Mouse (Mus musculus): Measurements from ENCODE around the gene Fam160b1. TPM values are rescaled to one million over a fixed set of nuclear protein-coding genes. Genes with fewer than 3 reads are reported as not detected.

Gene Fam160b1
- polyA plus RNA-seq, 1 experiment = 5.6 TPM

DNA sequence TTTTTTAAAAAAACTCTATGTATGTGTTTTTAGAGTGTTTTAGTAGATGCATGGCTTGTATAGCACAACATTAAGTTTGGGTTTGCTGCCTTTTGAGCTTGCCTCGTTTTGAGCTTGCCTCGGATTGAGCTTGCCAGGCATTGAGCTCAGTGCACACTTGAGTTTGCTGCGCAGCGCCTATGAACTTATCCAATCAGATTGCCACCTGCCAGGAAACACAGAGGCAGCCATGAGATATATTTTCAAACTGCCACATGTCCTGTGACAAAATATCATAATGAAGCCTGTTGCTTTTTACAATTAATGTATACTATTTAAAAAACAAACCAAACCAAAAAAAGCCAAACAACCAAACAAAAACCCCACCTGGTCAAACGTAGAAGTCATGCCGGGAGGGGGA lies 29.2 kb upstream of the Fam160b1 start:
- TF ChIP-seq GATA1 (IDR thresholded peaks at IDR 0.05; ENCODE audit: low read length) = no peak

DNA sequence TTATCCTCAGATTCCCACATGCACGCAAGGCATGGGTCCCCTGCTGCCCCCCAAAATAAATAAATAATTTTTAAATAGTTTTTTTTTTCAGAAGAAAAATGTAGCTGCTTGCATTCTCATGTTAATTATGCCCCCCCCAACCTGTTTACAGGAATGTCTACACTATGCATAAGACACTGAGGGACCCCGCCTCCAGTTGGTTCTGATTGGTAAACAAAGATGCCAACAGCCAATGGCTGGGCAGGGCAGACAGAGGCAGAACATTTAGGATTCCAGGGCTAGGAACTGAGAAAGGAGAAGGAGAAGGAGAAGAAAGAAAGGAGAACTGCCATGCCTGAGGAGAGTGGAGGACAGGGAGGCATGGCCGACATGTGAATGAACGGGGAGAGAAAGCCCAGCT lies 27.1 kb upstream of the Fam160b1 start:
- TF ChIP-seq GATA1 (IDR thresholded peaks at IDR 0.05; ENCODE audit: low read length) = no peak

DNA sequence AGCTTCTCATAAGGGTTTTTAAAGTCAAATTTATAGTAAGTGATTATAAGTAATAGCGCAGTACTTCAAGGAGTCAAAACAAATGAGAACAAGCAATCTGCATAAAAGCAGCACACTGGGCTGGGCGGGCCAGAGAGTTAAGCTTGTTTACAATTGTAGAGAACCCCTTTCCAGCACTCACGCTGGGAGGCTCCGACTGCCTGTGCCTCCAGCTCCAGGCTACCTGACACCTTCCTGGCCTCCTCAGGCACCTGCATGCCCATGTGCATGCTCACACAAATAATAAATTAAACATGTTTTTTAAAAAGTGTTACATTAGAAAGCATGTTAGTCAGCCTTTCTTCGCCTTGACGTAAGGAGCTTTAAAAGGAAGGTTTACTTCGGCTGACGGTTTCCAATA lies 25.3 kb upstream of the Fam160b1 start:
- no peak for TF ChIP-seq GATA1 (IDR thresholded peaks at IDR 0.05; ENCODE audit: low read length)

DNA sequence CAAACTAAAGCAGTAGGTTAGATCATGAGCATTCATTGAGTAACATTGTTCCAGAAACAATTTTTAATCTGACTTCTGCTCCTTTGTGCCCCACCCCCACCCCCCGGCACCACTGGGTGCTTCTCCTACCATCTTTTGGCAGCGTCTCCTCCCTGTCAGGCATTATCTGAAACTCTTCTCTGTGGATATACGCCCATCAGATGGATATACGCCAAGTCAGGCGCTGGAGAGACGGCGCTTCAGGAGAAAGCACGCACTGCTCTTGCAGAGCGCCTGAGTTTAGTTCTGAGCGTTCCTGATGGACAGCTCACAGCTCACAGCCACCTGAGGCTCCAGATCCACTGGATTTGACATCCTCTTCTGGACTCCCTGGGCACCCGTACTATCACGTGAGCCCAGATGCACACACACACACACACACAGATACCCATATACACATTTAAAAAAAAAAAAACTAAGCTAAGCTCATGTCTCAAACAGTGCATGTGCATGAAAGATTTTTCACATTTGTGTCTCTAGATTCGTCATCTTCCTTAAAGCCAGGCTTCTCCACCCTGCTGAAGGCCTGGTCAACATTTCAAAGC lies 21.1 kb upstream of the Fam160b1 start:
- TF ChIP-seq GATA1 (IDR thresholded peaks at IDR 0.05; ENCODE audit: low read length) = no peak

DNA sequence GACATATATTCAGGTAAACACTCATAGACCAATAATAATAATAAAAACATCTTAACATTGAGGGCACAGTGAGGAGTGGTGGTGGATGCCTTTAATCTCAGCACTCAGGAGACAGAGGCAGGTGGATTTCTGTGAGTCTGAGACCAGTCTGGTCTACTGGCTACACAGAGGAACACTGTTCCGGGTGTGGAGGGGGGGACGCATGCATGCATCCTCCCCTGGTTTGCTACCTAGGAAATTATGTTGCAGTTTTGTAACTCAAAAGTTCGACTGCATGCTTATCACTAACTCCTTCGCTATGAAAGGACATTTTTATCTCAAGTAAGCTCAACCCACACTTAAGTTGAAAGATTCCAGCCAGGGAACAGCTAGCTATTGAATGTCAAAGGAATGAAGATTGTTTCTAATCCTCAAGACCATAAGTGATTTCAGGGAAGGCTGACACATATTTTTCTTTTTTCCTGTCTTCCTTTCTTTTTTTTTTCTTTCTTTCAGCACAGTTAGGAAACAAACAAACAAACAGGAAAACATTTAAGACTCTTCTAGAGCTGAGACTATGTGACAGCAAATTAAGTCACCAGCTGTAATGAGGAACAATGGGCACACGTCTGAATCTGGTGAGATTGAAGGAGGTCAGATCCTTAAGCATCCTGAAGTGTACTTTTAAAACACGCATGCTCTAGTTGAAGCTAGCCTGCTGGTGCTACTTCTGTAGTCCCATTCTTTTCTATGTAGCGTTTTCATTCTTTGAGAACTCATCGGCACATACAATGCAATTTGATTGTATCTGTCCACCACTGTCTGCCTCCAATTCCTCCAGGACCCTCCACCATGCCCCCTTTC lies 19.4 kb upstream of the Fam160b1 start:
- TF ChIP-seq GATA1 (IDR thresholded peaks at IDR 0.05; ENCODE audit: low read length) = no peak

DNA sequence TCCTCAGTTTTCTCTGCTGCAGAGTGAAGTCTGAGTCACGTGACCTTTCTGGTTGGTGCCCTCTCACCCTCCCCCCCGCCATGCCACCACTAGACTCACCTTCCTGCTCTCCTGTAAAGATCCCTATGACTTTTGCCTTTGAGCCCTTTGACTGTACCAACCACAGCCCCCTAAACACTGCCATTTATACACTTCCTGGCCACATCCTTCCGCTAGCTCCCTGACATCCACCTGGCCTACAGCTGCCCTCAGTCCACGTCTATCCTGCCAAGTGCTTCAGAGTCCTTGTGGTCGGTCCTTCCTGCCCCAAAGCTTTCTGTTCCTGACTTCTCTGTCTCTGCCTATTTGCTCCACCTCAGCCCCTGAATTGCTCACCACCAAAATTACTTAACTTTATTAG lies 16.6 kb upstream of the Fam160b1 start:
- no peak for TF ChIP-seq GATA1 (IDR thresholded peaks at IDR 0.05; ENCODE audit: low read length)

DNA sequence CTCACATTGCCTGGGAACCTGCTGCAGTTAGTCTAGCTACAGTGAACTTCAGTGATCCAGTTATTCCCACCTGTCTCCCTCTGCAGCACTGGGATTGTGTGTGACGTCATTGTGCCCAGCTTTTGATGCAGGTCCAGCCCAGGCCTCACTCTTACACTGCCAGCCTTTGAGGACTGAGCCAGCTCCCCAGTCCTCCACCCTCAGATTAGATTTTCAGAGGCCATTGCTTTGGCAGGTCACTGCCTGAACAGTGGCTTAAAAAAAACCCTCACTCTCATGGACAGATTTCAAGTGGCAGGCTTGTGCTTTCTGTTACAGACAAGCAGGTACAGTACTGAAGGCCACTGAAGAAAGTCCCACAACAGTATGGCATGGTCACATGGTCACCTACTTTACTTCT lies 15.8 kb upstream of the Fam160b1 start:
- no peak for TF ChIP-seq GATA1 (IDR thresholded peaks at IDR 0.05; ENCODE audit: low read length)

DNA sequence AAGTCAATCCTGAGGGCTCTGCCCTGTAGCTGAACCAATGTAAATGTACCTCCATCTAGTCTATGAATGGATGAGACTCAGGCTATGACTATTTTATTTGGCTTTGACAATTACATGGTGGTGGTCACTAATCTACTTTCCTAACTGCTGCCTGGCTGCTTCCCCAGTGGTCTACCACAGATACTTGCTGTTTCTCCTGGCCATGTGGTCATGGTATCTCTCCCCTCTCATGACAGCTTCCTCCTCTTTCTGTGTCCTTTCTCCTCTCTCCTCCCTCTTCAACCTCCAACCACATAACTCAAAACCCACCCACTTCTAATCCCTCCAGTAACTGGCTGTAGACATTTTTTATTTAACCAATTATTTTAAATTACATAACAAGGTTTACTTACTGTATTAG lies 11.4 kb upstream of the Fam160b1 start:
- TF ChIP-seq GATA1 (IDR thresholded peaks at IDR 0.05; ENCODE audit: low read length) = no peak

DNA sequence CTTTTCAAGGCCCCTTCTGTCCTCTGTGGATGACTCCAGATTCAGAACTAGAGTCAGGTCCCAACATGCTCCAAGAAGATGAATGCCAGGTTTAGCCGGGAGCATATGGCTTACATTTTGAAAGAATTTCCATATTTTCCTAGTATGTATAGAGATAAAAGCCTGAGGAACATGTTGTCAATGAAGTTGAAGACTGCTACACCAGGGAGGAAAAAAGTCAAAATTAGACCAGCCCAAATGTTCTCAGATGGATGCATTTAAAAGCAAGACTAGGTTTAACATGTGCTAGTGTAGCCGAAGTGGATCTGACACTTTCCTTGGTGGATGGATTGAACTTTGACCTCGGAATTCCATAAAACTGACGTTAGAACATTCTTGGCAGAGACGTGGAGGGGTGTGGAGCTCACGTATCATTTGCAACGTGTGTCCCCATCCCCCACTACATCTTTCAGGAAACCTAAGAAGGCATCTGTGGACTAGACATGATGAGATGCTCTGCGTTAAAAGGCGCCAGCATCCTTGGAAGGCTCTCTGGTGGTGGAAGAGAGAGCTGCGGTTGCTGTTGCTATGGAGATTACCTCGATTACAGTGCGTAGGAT lies 8.0 kb upstream of the Fam160b1 start:
- no peak for TF ChIP-seq GATA1 (IDR thresholded peaks at IDR 0.05; ENCODE audit: low read length)

DNA sequence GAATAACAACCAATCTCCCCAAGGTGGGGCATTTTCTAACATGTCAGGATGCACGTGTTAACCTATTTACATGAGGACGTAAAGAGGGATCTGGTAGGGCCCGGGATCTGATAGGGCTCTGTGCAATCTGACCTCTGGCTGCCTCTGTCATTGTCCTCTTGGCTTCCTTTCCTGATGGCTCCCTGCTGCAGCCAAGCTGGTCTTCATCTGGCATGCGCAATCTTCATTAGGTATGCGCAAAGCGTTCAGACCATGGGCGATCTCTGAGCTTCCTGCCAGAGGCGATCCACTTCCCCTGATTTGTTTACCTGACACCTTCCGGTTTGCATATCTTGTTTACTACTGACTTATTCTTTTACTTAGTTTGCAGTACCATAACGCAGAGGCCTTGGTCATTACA lies 7.3 kb upstream of the Fam160b1 start:
- no peak for TF ChIP-seq GATA1 (IDR thresholded peaks at IDR 0.05; ENCODE audit: low read length)

DNA sequence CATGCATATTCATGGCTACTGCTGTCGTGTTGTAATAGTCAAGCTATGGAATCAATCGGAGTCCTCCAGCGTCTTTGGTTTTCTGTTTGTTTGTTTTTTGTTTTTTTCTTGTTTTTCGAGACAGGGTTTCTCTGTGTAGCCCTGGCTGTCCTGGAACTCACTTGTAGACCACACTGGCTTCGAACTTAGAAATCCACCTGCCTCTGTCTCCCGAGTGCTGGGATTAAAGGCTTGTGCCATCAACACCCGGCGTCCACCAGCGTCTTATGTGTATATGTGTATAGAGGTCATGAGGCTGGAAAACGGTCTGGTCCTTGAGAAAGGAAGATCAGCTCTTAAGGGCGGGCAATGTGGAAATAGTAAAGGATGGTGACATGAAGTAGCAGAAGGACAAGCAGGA lies 6.4 kb upstream of the Fam160b1 start:
- no peak for TF ChIP-seq GATA1 (IDR thresholded peaks at IDR 0.05; ENCODE audit: low read length)

DNA sequence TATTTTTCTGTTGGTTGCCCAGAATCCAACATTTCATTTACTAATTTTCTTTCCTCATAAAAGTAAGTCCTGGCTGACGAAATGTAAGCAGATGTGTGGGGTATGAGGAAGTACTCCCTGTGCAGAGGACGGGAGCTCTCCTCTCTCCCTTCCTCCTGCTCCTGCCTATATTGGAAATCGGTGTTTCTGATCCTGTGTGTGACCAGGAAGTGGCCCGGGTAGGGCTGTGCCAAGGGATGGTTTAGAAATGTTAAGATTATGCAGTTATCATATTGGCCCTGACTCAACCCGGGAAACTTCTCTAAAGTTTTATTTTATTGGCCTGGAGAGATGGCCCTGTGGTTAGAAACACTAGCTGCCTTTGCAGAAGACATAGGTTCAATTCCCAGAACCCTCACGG lies 5.8 kb upstream of the Fam160b1 start:
- TF ChIP-seq GATA1 (IDR thresholded peaks at IDR 0.05; ENCODE audit: low read length) = no peak

DNA sequence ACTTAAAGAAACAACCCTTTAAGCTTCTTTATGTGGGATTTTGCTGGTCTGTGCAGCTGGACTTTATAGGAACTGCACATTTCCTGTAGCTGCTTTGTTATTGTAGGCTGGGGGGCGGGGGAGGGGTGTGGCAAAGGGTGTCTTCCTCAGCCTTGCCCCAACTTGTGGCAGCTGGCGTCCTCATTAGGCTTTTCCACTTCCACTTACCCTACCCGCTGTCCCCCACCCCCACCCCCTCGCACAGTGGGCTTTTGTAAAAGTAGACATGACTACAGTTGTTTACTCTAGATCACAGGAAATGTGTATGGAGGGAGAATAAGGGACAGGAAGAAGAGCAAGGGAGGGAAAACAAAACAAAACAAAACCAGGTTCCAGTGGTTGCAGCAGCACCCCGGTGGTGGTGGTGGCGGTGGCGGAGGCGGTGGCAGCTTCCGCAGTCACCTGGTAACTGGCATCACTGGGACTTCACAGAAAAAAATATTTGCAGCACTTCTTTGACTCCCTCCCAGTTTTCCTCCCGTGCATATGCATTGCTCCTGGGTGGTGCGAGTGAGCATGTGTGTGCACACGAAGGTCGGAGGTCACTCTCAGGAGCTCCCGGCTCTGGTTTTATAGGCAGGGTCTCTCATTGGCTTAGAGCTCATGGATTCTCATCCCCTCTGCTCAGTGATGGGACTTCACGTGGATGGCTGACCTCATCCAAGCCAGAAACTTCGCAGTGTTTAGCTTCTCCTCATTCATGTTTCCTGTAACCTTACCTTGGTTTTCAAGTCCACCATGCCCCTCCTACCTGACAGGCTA lies 4.8 kb upstream of the Fam160b1 start:
- TF ChIP-seq GATA1 (IDR thresholded peaks at IDR 0.05; ENCODE audit: low read length) = no peak

DNA sequence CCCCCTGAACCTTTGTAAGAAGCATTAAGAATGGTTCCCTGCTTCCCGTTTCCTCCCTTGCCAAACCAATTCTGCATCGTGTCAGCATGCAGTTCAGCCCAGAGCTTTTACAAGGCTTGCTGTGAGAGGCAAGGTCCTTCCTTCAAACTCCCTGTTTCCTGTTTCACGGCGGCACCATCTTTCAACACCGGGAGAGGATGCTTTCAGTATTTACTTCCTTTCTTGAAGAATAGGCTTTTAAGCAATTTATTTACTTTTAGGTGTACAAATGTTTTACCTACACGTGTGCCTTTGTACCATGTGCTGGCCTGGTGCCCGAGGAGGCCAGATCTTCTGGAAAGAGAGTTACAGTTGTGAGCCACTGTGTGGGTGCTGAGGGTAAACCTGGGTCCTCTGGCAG lies 4.2 kb upstream of the Fam160b1 start:
- TF ChIP-seq GATA1 (IDR thresholded peaks at IDR 0.05; ENCODE audit: low read length) = no peak

DNA sequence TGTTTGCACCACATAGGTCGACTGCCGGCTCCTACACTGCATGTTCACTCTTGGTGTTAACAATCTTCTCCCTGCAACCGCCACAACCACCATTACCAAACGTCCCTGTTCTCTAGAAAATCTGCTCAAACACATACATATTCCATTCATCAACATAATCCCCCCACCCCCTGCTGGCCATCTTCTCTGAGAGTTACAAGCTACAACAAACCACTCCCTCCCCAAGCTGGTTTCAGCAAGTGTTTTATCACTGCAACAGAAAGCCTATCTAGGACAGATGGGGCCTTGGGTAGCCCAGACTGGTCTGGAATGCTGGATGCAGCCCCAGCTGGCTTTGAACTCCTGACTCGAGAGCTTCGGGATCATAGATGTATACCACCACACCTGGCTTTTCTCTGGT lies 3.2 kb upstream of the Fam160b1 start:
- no peak for TF ChIP-seq GATA1 (IDR thresholded peaks at IDR 0.05; ENCODE audit: low read length)

DNA sequence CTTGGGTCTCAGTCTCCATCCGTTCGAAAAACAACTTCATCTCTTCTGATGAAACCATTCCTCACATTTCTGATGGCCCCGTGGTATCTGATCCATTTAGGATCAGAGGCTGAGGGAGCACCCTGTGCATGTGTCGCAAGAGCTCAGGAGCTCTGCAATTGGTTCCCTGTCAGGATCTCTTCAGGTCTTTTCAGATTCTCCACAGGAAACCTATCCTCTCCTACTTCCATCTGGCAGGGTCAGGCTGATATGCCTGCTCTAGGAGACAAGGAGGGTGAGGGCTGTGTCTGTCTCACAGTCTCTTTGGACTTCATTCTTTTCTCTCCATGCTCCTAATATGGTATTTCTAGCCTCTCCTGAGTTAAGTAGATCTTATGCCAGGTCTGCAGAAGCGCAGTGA lies 2.7 kb upstream of the Fam160b1 start:
- no peak for TF ChIP-seq GATA1 (IDR thresholded peaks at IDR 0.05; ENCODE audit: low read length)
